Mouse (Mus musculus): ENCODE results near the gene Nfyb. TPM values are rescaled to one million over a fixed set of nuclear protein-coding genes. Genes with fewer than 3 reads are reported as not detected.

Nfyb gene
- polyA plus RNA-seq, 1 experiment from 2014 or later, result 42.0 TPM

- H3K4me2 ChIP-seq, result peak overlapping the region; percentile 93
- H3K4me1 ChIP-seq (replicated peaks), result peaks cover 17% of the 10 kb centered on the region
- peak overlapping the region; percentile 88 for H3K9ac ChIP-seq
- H3K9me3 ChIP-seq, result no peaks in the 10 kb centered on the region
- under 1% methylated on average over 42 of the region's 42 CpGs for WGBS
- H3K4me3 ChIP-seq, result peak overlapping the region; percentile 91
- peak overlapping the region; percentile 90 for H3K27ac ChIP-seq (replicated peaks)
- peak; percentile 95 for ATAC-seq (ENCODE audit: low read depth)
- H3K36me3 ChIP-seq, result peaks cover 8% of the 10 kb centered on the region
- no peaks in the 10 kb centered on the region for H3K27me3 ChIP-seq
These were observed 65.2 kb downstream of the Nfyb start for GRCm38 (mm10) chr10:82698712-82699261.

Other genes starting within 250 kb of the Nfyb start
- 36.8 and 37.1 TPM in 2 replicates for gene 1190007I07Rik, start 140.9 kb downstream of the Nfyb start, polyA plus RNA-seq (2015; fragmentation: Nextera tagmentation; extraction: Ambion mirVana)
- gene Tdg, start 134.3 kb downstream of the Nfyb start, polyA plus RNA-seq (2015; fragmentation: Nextera tagmentation; extraction: Ambion mirVana), result 195 and 217 TPM in 2 replicates
- gene Glt8d2, start 73.5 kb downstream of the Nfyb start, polyA plus RNA-seq (2015; fragmentation: Nextera tagmentation; extraction: Ambion mirVana), result 1.3 and 2.1 TPM in 2 replicates
- 42.0 and 42.3 TPM in 2 replicates for gene Hcfc2, start 68.0 kb downstream of the Nfyb start, polyA plus RNA-seq (2015; fragmentation: Nextera tagmentation; extraction: Ambion mirVana)
- 112 and 124 TPM in 2 replicates for gene Txnrd1, start 69.8 kb upstream of the Nfyb start, polyA plus RNA-seq (2015; fragmentation: Nextera tagmentation; extraction: Ambion mirVana)
- gene Eid3, start 102.5 kb upstream of the Nfyb start, polyA plus RNA-seq (2015; fragmentation: Nextera tagmentation; extraction: Ambion mirVana), result 0.24 TPM in 1 of 2 replicates, not detected in the other
- 2.6 and 3.6 TPM in 2 replicates for gene Chst11, start 221.4 kb upstream of the Nfyb start, polyA plus RNA-seq (2015; fragmentation: Nextera tagmentation; extraction: Ambion mirVana)